Mouse (Mus musculus) hindbrain, embryonic 12.5 days (tissue): ENCODE data around the gene H2-Q2. TPM values are rescaled to one million over a fixed set of nuclear protein-coding genes. Genes with fewer than 3 reads are reported as not detected.
"Not testable (repeated sequence)": the region's sequence is repeated elsewhere in the genome, so short reads cannot be mapped to it uniquely, and the experiment has no call there.

Experiments used
- ATAC-seq: fragments of 200-750 bp; cut with Nextera tagmentation; 2 replicates; pipeline ENCODE4 v1.8.0; 2017; ENCODE audit warnings: moderate TSS enrichment; ENCODE audit not compliant: low FRiP score
- H3K27ac ChIP-seq: fragments of 300-500 bp; sonication (generic); 2 replicates; pipeline ENCODE4 v1.5.1; 2016; ENCODE audit warnings: mild to moderate bottlenecking
- H3K27me3 ChIP-seq: fragments of 300-500 bp; sonication (generic); 2 replicates; pipeline ENCODE4 v1.6.1; 2016; ENCODE audit warnings: mild to moderate bottlenecking
- H3K36me3 ChIP-seq: fragments of 300-500 bp; sonication (generic); 2 replicates; pipeline ENCODE4 v1.6.1; 2016; ENCODE audit warnings: mild to moderate bottlenecking
- H3K4me1 ChIP-seq: fragments of 300-500 bp; sonication (generic); 2 replicates; pipeline ENCODE4 v1.6.1; 2016
- H3K4me2 ChIP-seq: fragments of 300-500 bp; sonication (generic); replicated peaks from 2 replicates; pipeline ENCODE4 v1.6.1; 2016; ENCODE audit warnings: mild to moderate bottlenecking
- H3K4me3 ChIP-seq: fragments of 300-500 bp; sonication (generic); 2 replicates; pipeline ENCODE4 v1.5.1; 2016; ENCODE audit warnings: mild to moderate bottlenecking
- H3K9ac ChIP-seq: fragments of 300-500 bp; sonication (generic); 2 replicates; pipeline ENCODE4 v1.6.1; 2016; ENCODE audit warnings: mild to moderate bottlenecking, moderate library complexity
- H3K9me3 ChIP-seq: fragments of 300-500 bp; sonication (generic); replicated peaks from 2 replicates; pipeline ENCODE4 v1.6.1; 2016; ENCODE audit warnings: mild to moderate bottlenecking
- WGBS: fragments of 180-500 bp; shearing (Covaris S2); methylation state at CpG from one replicate; pipeline ENCODE4 v1.1.7; 2016; 5-methylcytosine and 5-hydroxymethylcytosine counted together
- polyA plus RNA-seq: library from polyadenylated mRNA; unstranded; fragments of >200 nt; fragmentation: Nextera tagmentation; extraction: Ambion mirVana; gene quantifications from 2 replicates; pipeline ENCODE4 v1.2.1, GENCODE M21; 2016

The H2-Q2 gene
- polyA plus RNA-seq, 1 experiment from 2014 or later, result not detected

DNA sequence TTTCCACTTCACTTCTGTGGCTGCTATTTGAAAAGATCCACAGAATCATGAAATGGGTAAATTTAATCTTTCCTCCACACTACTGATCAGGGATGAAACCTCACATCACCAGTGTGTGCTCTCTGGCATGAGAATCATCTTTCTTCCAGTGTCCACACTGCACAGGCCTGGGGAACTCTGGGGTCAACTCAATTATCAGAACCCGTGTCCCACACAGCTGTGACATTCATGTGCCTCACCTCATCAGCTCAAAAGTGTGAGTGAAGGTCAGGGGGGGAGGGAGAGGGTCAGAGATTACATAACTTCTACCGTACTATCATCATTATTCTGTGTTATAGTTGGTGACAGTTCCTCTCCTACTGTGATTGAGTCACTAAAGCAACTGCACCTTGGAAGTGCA, 50.6 kb downstream of the H2-Q2 start:
- H3K9ac ChIP-seq, result not testable (repeated sequence)

DNA sequence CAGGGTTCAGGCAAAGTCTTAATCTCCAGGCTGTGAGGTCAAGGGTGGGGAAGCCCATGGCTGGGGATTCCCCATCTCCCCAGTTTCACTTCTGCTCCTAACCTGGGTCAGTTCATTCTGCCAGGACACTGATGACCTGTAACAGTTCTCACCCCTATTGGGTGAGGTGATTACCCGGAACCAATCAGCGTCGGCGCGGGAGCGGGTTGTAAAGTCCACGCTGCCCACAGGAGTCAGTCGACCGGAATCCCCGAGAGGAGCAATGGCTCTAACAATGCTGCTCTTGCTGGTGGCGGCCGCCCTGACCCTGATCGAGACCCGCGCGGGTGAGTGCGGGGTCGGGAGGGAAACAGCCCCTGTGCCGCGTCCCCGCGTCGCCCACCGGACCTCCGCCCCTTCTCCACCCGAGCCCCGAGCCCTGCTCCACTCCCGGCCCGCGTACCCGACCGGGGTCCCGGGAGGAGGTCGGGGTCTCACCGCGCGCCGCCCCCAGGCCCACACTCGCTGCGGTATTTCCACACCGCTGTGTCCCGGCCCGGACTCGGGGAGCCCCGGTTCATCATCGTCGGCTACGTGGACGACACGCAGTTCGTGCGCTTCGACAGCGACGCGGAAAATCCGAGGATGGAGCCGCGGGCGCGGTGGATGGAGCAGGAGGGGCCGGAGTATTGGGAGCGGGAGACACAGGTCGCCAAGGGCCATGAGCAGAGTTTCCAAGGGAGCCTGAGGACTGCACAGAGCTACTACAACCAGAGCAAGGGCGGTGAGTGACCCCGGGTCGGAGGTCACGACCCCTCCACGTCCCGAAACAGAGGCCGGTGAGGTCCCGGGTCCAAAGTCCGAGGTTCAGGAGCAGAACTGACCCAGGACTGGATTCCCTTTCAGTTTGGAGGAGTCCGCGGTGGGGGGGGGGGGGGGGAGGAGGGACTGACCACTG, 52.1 kb downstream of the H2-Q2 start:
- not testable (repeated sequence) for H3K9ac ChIP-seq, H3K27ac ChIP-seq, H3K9me3 ChIP-seq, H3K4me1 ChIP-seq, H3K36me3 ChIP-seq
- H3K27me3 ChIP-seq, result peaks cover 17% of the 10 kb centered on the region
- H3K4me2 ChIP-seq, result peak overlapping the region; percentile 48
- peak; percentile 67 for ATAC-seq
- WGBS, result 2% methylated on average over 60 of the region's 75 CpGs
- peak overlapping the region; percentile 30 for H3K4me3 ChIP-seq

More for the DNA sequence above, 50.6 kb downstream of the H2-Q2 start:
- not testable (repeated sequence) for H3K36me3 ChIP-seq, H3K4me2 ChIP-seq, H3K4me3 ChIP-seq, H3K9me3 ChIP-seq, ATAC-seq, H3K27ac ChIP-seq, H3K4me1 ChIP-seq
- WGBS, result 64% methylated on average over 2 of the region's 2 CpGs
- peaks cover 17% of the 10 kb centered on the region for H3K27me3 ChIP-seq

Other genes with a start within 250 kb of the H2-Q2 start
- gene Ly6g5c, start 234.0 kb upstream of the H2-Q2 start, polyA plus RNA-seq, result not detected in 2 replicates
- gene Ly6g5b, start 226.8 kb upstream of the H2-Q2 start, polyA plus RNA-seq, result 1.4 and 1.5 TPM in 2 replicates
- 19.8 and 20.8 TPM in 2 replicates for gene Gpank1, start 220.8 kb upstream of the H2-Q2 start, polyA plus RNA-seq
- gene Csnk2b, start 220.2 kb upstream of the H2-Q2 start, polyA plus RNA-seq, result 237 and 276 TPM in 2 replicates
- 7.3 and 7.7 TPM in 2 replicates for gene D17H6S53E, start 215.9 kb upstream of the H2-Q2 start, polyA plus RNA-seq
- 0.39 TPM in 1 of 2 replicates, not detected in the other for gene Apom, start 210.2 kb upstream of the H2-Q2 start, polyA plus RNA-seq
- 87.9 and 88.3 TPM in 2 replicates for gene Bag6, start 207.1 kb upstream of the H2-Q2 start, polyA plus RNA-seq
- 206 and 213 TPM in 2 replicates for gene Prrc2a, start 177.3 kb upstream of the H2-Q2 start, polyA plus RNA-seq
- 7.8 and 7.9 TPM in 2 replicates for gene Aif1, start 166.2 kb upstream of the H2-Q2 start, polyA plus RNA-seq
- gene Lst1, start 153.8 kb upstream of the H2-Q2 start, polyA plus RNA-seq, result 6.1 and 6.9 TPM in 2 replicates
- 0.54 and 0.81 TPM in 2 replicates for gene Ltb, start 147.8 kb upstream of the H2-Q2 start, polyA plus RNA-seq
- gene Tnf, start 140.2 kb upstream of the H2-Q2 start, polyA plus RNA-seq, result 0.14 TPM in 1 of 2 replicates, not detected in the other
- not detected in 2 replicates for gene Lta, start 136.9 kb upstream of the H2-Q2 start, polyA plus RNA-seq
- gene Gm16181, start 121.4 kb upstream of the H2-Q2 start, polyA plus RNA-seq, result 0.62 TPM in 1 of 2 replicates, not detected in the other
- 21.1 and 23.0 TPM in 2 replicates for gene Atp6v1g2, start 108.6 kb upstream of the H2-Q2 start, polyA plus RNA-seq
- gene Nfkbil1, start 106.5 kb upstream of the H2-Q2 start, polyA plus RNA-seq, result 12.1 and 12.2 TPM in 2 replicates
- gene Ddx39b, start 100.5 kb upstream of the H2-Q2 start, polyA plus RNA-seq, result 480 and 488 TPM in 2 replicates
- 38.6 and 46.0 TPM in 2 replicates for gene H2-D1, start 79.5 kb upstream of the H2-Q2 start, polyA plus RNA-seq
- gene H2-Q1, start 21.8 kb upstream of the H2-Q2 start, polyA plus RNA-seq, result 0.12 TPM in 1 of 2 replicates, not detected in the other
- 1.6 and 1.7 TPM in 2 replicates for gene H2-Q4, start 37.4 kb downstream of the H2-Q2 start, polyA plus RNA-seq
- gene H2-Q6, start 82.6 kb downstream of the H2-Q2 start, polyA plus RNA-seq, result 0.10 and 0.42 TPM in 2 replicates
- 3.9 and 4.7 TPM in 2 replicates for gene H2-Q7, start 96.9 kb downstream of the H2-Q2 start, polyA plus RNA-seq
- gene H2-Q10, start 127.8 kb downstream of the H2-Q2 start, polyA plus RNA-seq, result 0.10 TPM in 1 of 2 replicates, not detected in the other
- not detected in 2 replicates for gene Pou5f1, start 163.8 kb downstream of the H2-Q2 start, polyA plus RNA-seq
- 37.3 and 37.6 TPM in 2 replicates for gene Tcf19, start 174.6 kb downstream of the H2-Q2 start, polyA plus RNA-seq
- gene Cchcr1, start 174.9 kb downstream of the H2-Q2 start, polyA plus RNA-seq, result 14.8 and 15.2 TPM in 2 replicates
- 1.1 and 1.2 TPM in 2 replicates for gene Psors1c2, start 191.0 kb downstream of the H2-Q2 start, polyA plus RNA-seq
- 0.08 and 0.20 TPM in 2 replicates for gene Cdsn, start 209.9 kb downstream of the H2-Q2 start, polyA plus RNA-seq
- not detected in 2 replicates for gene 2300002M23Rik, start 225.2 kb downstream of the H2-Q2 start, polyA plus RNA-seq